8 mouse cellular contexts compared by ENCODE assay signal in genomic region chr5:77211236-77211635, GRCm38 (mm10). TPM values are rescaled to one million over a fixed set of nuclear protein-coding genes. Genes with fewer than 3 reads are reported as not detected.
DNase-seq lines count a peak whose midpoint lies in the region; ATAC-seq and TF ChIP-seq lines count a peak whose summit lies in the region.

TSS of gene Spink2 (minus strand) at chr5:77211471.

- no peak for TF ChIP-seq CTCF in small intestine, adult 2 months (IDR thresholded peaks at IDR 0.05; ENCODE audit: extremely low read depth, insufficient read length, insufficient replicate concordance, low read depth, low read length)

- H3K4me3 ChIP-seq in kidney, embryonic 15.5 days (replicated peaks), result peak within 1 kb of the TSS; percentile 37
- H3K4me3 ChIP-seq in small intestine, adult 2 months (ENCODE audit: low read depth, low read length), result 0 out of 2 replicates have a peak within 1 kb of the TSS, but pooled peaks have one; percentile 4

- DNase-seq in ES-CJ7 (ENCODE audit: low read depth, low spot score), result peak; percentile 66
- peak; percentile 72 for DNase-seq in adrenal gland, postnatal 14 days
- DNase-seq in gastrocnemius, postnatal 25 days, result peak; percentile 33
- peak; percentile 47 for DNase-seq in lung, postnatal 14 days
- no peak for DNase-seq in adipocyte (ENCODE audit: low spot score)
- DNase-seq in frontal cortex, adult 2 months (ENCODE audit: extremely low spot score in 1 of 2, low spot score in 1 of 2), result no peak

- H3K27me3 ChIP-seq in kidney, embryonic 15.5 days, result no peaks in the 10 kb centered on the region
- H3K27me3 ChIP-seq in small intestine, adult 2 months (ENCODE audit: control insufficient read depth, insufficient read depth, low read length), result no peaks in the 10 kb centered on the region

- no peaks in the 10 kb centered on the region for H3K9me3 ChIP-seq in kidney, embryonic 15.5 days (replicated peaks)

- peak within 1 kb of the TSS; percentile 74 for H3K4me2 ChIP-seq in kidney, embryonic 15.5 days

- peaks cover 10% of the 10 kb centered on the region for H3K4me1 ChIP-seq in kidney, embryonic 15.5 days
- peaks cover 4% of the 10 kb centered on the region; the same call in 1 of the 2 replicates for H3K4me1 ChIP-seq in small intestine, adult 2 months (ENCODE audit: control insufficient read depth, insufficient read depth, insufficient read length, low read length)

- no peak within 1 kb of the TSS for H3K27ac ChIP-seq in kidney, embryonic 15.5 days
- no peak within 1 kb of the TSS for H3K27ac ChIP-seq in small intestine, adult 2 months (ENCODE audit: insufficient read depth, low read depth, low read length)

- no peak for TF ChIP-seq POLR2A in small intestine, adult 2 months (IDR thresholded peaks at IDR 0.05; ENCODE audit: low read depth, low read length)

- H3K9ac ChIP-seq in kidney, embryonic 15.5 days, result no peak within 1 kb of the TSS

- peak; percentile 85 for ATAC-seq in kidney, embryonic 15.5 days (replicated peaks; ENCODE audit: low FRiP score)

- 7% methylated on average over 18 of the region's 18 CpGs for WGBS in kidney, embryonic 15.5 days
- WGBS in small intestine, adult 2 months, result 6% methylated on average over 18 of the region's 18 CpGs

- no peaks in the 10 kb centered on the region for H3K36me3 ChIP-seq in kidney, embryonic 15.5 days
- no peaks in the 10 kb centered on the region for H3K36me3 ChIP-seq in small intestine, adult 2 months (ENCODE audit: control insufficient read depth, insufficient read depth, low read length)

RNA-seq across cellular contexts. Expression of gene Spink2, which starts in this region (rescaled TPM):
- 0.64 TPM in 1 of 2 replicates, not detected in the other for total RNA-seq in adrenal gland, postnatal 14 days (2021)
- not detected for total RNA-seq in gastrocnemius, postnatal 25 days (2021)
- polyA plus RNA-seq in kidney, embryonic 15.5 days (2015; fragmentation: Nextera tagmentation; extraction: Ambion mirVana), result 2.1 TPM in 2 replicates
- 0.25 TPM in 1 of 2 replicates, not detected in the other for polyA plus RNA-seq in small intestine, adult 2 months (2012; rRNA removed)
- 0.22 TPM in 1 of 2 replicates, not detected in the other for polyA plus RNA-seq in frontal cortex, adult 2 months (2012; rRNA removed)

Comparison
In these comparisons a context has a peak if more than half of its experiments do, and no peak if none do; other contexts are left out.
1. Peak in DNase-seq in adrenal gland, postnatal 14 days; RNA of the gene not detected or under 1 TPM.
2. Peak in DNase-seq in gastrocnemius, postnatal 25 days; RNA of the gene not detected or under 1 TPM.
3. DNase-seq: peak in ES-CJ7 (single experiment) and lung, postnatal 14 days (single experiment); none in adipocyte (single experiment) and frontal cortex, adult 2 months (0 of 2).